Mouse (Mus musculus) thymus, postnatal 4 days (tissue): Measurements from ENCODE around the gene Sox15.
A peak's percentile ranks its signal among the peaks of the same experiment; 100 is the strongest.
"Not testable (repeated sequence)": the region's sequence is repeated elsewhere in the genome, so short reads cannot be mapped to it uniquely, and the experiment has no call there.

Experiments used
- DNase-seq: peaks from one replicate; pipeline ENCODE4 v3.0.0; 2021

The Sox15 gene

GRCm38 (mm10) chr11:69655264-69656064 is at the start of gene Sox15:
Gene Sox15 (plus strand): TSS chr11:69655314.
- peak; percentile 67 for DNase-seq

GRCm38 (mm10) chr11:69605726-69606490 is 49.2 kb upstream of the Sox15 start, which contains the start of gene Atp1b2:
Gene Atp1b2 (minus strand): TSS chr11:69605942.
- peak; percentile 83 for DNase-seq

GRCm38 (mm10) chr11:69606491-69606795 is 48.7 kb upstream of the Sox15 start:
- DNase-seq: peak; percentile 28

- no peak for DNase-seq
Measured at GRCm38 (mm10) chr11:69606832-69607231, 48.3 kb upstream of the Sox15 start.

GRCm38 (mm10) chr11:69608525-69608924 is 46.6 kb upstream of the Sox15 start:
- DNase-seq: no peak

- DNase-seq: no peak
Measured at GRCm38 (mm10) chr11:69609416-69609815, 45.7 kb upstream of the Sox15 start.

- DNase-seq: no peak
Measured at GRCm38 (mm10) chr11:69610899-69611298, 44.2 kb upstream of the Sox15 start.

- DNase-seq: peak; percentile 82
Measured at GRCm38 (mm10) chr11:69613553-69614256, 41.4 kb upstream of the Sox15 start.

GRCm38 (mm10) chr11:69614257-69614588 is 40.9 kb upstream of the Sox15 start:
- not testable (repeated sequence) for DNase-seq

GRCm38 (mm10) chr11:69616781-69617180 is 38.3 kb upstream of the Sox15 start:
- DNase-seq: no peak

GRCm38 (mm10) chr11:69617805-69618204 is 37.3 kb upstream of the Sox15 start, which contains the start of gene Shbg:
Gene Shbg (minus strand): TSS chr11:69617905.
- no peak for DNase-seq

GRCm38 (mm10) chr11:69620394-69621081 is 34.6 kb upstream of the Sox15 start:
- DNase-seq: no peak

GRCm38 (mm10) chr11:69621571-69622268 is 33.4 kb upstream of the Sox15 start, which contains the start of gene Sat2:
Gene Sat2 (plus strand): TSS chr11:69622024.
- DNase-seq: no peak

GRCm38 (mm10) chr11:69622406-69622805 is 32.7 kb upstream of the Sox15 start:
- DNase-seq: no peak

GRCm38 (mm10) chr11:69623006-69623405 is 32.1 kb upstream of the Sox15 start:
- no peak for DNase-seq

- DNase-seq: not testable (repeated sequence)
Measured at GRCm38 (mm10) chr11:69624339-69624738, 30.8 kb upstream of the Sox15 start.

GRCm38 (mm10) chr11:69628286-69628685 is 26.8 kb upstream of the Sox15 start:
- DNase-seq: peak; percentile 85

- no peak for DNase-seq
Measured at GRCm38 (mm10) chr11:69629802-69630201, 25.3 kb upstream of the Sox15 start.

- DNase-seq: peak; percentile 100
Measured at GRCm38 (mm10) chr11:69632284-69633089, 22.6 kb upstream of the Sox15 start, which contains the start of gene Fxr2. Gene Fxr2 (plus strand): TSS chr11:69632990.

GRCm38 (mm10) chr11:69633128-69633866 is 21.8 kb upstream of the Sox15 start:
- DNase-seq: no peak
